Mouse (Mus musculus) G1E (cell line): ENCODE results near the gene Sez6. TPM values are rescaled to one million over a fixed set of nuclear protein-coding genes. Genes with fewer than 3 reads are reported as not detected.

Experiments
- ATAC-seq: 2 replicates; pipeline ENCODE4 v1.8.0; 2016; ENCODE audit warnings: mild to moderate bottlenecking; ENCODE audit not compliant: insufficient number of reproducible peaks, poor library complexity, low FRiP score, severe bottlenecking; ENCODE audit errors: extremely low read depth
- DNase-seq: peaks from one replicate; pipeline ENCODE4 v3.0.0; 2012; ENCODE audit warnings: low spot score
- H3K27me3 ChIP-seq: 2 replicates; pipeline ENCODE4 v1.6.1; 2012; ENCODE audit warnings: mild to moderate bottlenecking, low read length, inconsistent platforms; ENCODE audit not compliant: insufficient read depth
- H3K36me3 ChIP-seq: replicated peaks from 2 replicates; pipeline ENCODE3; 2012; ENCODE audit warnings: mild to moderate bottlenecking, inconsistent platforms
- H3K4me1 ChIP-seq: 2 replicates; pipeline ENCODE4 v1.6.1; 2012; ENCODE audit warnings: low read depth, low read length, inconsistent platforms, mixed read lengths; ENCODE audit not compliant: insufficient read depth
- H3K4me3 ChIP-seq: 2 replicates; pipeline ENCODE4 v1.5.1; 2012; ENCODE audit warnings: low read depth, mild to moderate bottlenecking, inconsistent platforms, low read length, moderate library complexity, mixed read lengths
- H3K9me3 ChIP-seq: replicated peaks from 2 replicates; pipeline ENCODE4 v1.6.1; 2012; ENCODE audit warnings: inconsistent platforms
- CTCF ChIP-seq: IDR thresholded peaks from 2 replicates; pipeline ENCODE4 v1.5.1; 2012; ENCODE audit warnings: low read depth, low read length, inconsistent platforms, mixed read lengths
- GATA1 ChIP-seq: IDR thresholded peaks from 2 replicates; pipeline ENCODE4 v1.6.1; 2012; ENCODE audit warnings: borderline replicate concordance, low read length, inconsistent platforms, mixed read lengths
- GATA2 ChIP-seq: IDR thresholded peaks from 2 replicates; pipeline ENCODE4 v1.6.1; 2012; ENCODE audit warnings: low read depth, low read length, inconsistent platforms, borderline replicate concordance
- POLR2AphosphoS5 ChIP-seq: IDR thresholded peaks from 2 replicates; pipeline ENCODE4 v1.6.1; 2012; ENCODE audit warnings: low read depth, low read length, inconsistent platforms; ENCODE audit not compliant: insufficient replicate concordance
- TAL1 ChIP-seq: conservative IDR thresholded peaks from 2 replicates; pipeline ENCODE4 v1.6.1; 2012; ENCODE audit warnings: low read depth, low read length, inconsistent platforms, mixed read lengths
- polyA plus RNA-seq: library from polyadenylated mRNA; stranded (reverse); fragments of >175 nt; gene quantifications from 2 replicates; pipeline ENCODE4 v1.2.3, GENCODE M21; 2012
- total RNA-seq, 2 experiments: library from RNA; stranded (forward) in 1 of 2; stranded (reverse) in 1 of 2; fragments of 200-1000 nt in 1 of 2; fragments of >200 nt in 1 of 2; fragmentation: Nextera tagmentation in 1 of 2; gene quantifications; 2 replicates each; pipeline ENCODE4 v1.2.3; 2014 to 2017

Sez6 gene
- total and polyA plus RNA-seq, 3 experiments: 0.10 to 0.11 TPM; not detected in 1

- Histone ChIP-seq H3K4me1 (peaks cover 37% of the 10 kb centered on the region), H3K27me3 (peaks cover 20% of the 10 kb centered on the region), H3K9me3 (no peaks in the 10 kb centered on the region), H3K36me3 (peaks cover 27% of the 10 kb centered on the region), H3K4me3 (peak overlapping the region; percentile 93)
- DNase-seq: peak; percentile 87
- ATAC-seq: peak; percentile 85
- TF ChIP-seq GATA2 (no peak), POLR2AphosphoS5 (peak; percentile 55; the same call in 1 of the 2 replicates)
Observed at GRCm38 (mm10) chr11:77981609-77982440, 51.2 kb downstream of the Sez6 start.

GRCm38 (mm10) chr11:77982441-77982905 is 51.9 kb downstream of the Sez6 start, which contains the start of gene Phf12:
Gene Phf12 (plus strand): TSS chr11:77982754.
- peaks cover 37% of the 10 kb centered on the region for H3K4me1 ChIP-seq
- ATAC-seq (peak; percentile 70), DNase-seq (peak; percentile 99)
- peak within 1 kb of the TSS; percentile 93 for H3K4me3 ChIP-seq
- H3K36me3 ChIP-seq: peaks cover 34% of the 10 kb centered on the region
- peaks cover 15% of the 10 kb centered on the region for H3K27me3 ChIP-seq
- no peaks in the 10 kb centered on the region for H3K9me3 ChIP-seq
- TF ChIP-seq GATA2 (no peak), POLR2AphosphoS5 (no peak), CTCF (no peak), GATA1 (no peak), TAL1 (no peak)

DNA sequence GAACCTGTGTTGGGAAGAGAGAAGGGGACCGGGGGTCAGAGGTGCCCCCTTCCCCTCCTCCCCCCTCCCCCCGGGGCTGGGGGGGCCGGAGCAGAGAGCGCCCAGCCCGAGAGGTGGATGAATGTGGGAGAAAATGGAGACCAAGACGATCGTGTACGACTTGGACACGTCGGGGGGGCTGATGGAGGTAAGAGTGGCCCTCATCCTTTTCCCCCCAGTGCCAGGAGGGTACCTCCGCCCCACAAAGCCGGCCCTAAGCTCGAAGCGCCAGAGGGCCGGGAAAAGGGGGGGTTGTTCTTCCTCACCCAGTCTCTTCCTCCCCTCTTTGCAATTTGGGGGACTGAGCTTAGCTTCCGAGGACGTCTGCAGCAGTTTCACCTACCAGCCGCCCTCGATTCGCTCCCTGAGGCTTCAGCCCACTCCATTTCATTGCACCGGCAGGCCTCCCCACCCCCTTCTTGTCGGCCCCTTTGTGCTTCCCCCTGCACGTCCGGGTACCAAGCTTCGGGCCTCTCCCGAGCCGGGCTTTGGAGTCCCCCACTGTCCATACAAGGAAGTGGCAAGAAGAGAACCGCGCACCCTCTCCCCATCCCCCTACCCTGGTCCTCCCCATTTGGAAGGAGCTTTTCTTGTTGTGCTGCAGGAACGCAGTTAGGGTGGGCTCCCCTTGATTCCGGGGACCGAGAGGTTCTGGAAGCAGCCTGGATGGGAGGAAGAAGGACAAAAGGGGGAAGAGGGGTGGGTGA is 52.8 kb downstream of the Sez6 start:
- peaks cover 37% of the 10 kb centered on the region for H3K4me1 ChIP-seq
- H3K9me3 ChIP-seq: no peaks in the 10 kb centered on the region
- H3K27me3 ChIP-seq: peaks cover 6% of the 10 kb centered on the region
- H3K4me3 ChIP-seq: peak overlapping the region; percentile 93
- peaks cover 42% of the 10 kb centered on the region for H3K36me3 ChIP-seq
- DNase-seq (peak; percentile 72), ATAC-seq (no peak)
- TF ChIP-seq TAL1: no peak
- no peak for TF ChIP-seq GATA1
- no peak for TF ChIP-seq CTCF

DNA sequence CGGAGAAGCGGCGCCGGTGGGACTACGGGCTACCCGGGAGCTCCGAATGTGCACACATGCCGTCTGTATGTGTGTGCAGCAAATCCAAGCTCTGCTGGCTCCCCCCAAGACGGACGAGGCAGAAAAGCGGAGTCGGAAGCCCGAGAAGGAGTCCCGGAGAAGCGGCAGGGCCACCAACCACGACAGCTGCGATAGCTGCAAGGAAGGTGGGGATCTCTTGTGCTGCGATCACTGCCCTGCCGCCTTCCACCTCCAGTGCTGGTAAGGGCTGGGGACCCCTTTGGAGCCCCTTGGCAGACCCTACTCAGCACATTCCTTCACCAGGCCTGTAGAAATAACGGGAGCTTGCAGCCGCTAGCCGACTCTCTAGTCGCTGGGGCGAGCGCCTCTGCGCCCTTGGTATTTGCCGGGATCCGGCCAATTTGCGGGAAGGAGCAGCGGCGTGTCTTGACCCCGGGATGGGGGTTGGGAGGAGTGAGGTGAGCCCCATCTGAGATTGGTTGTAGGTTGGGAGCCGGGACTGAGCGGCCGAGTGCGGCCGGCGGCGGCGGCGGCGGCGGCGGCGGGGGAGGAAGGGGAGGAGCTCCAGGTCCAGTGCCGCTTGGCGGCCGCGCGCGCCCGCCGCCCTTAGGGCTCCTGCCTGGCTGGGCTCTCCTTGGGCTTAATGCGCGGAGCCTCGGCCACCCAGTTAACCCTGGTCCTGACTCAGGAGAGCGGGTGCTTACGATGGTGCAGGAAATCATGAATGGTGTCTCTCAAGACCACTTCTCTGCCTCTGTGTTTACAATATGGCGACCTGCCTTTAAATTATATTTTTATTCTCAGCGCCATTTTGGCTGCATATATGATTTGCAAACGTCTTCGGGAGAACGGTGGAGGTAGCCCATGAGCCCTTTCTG is 53.6 kb downstream of the Sez6 start:
- TF ChIP-seq GATA2 (no peak), POLR2AphosphoS5 (no peak), TAL1 (no peak), GATA1 (no peak), CTCF (no peak)
- peak overlapping the region; percentile 93 for H3K4me3 ChIP-seq
- peaks cover 50% of the 10 kb centered on the region for H3K36me3 ChIP-seq
- peaks cover 38% of the 10 kb centered on the region for H3K4me1 ChIP-seq
- no peak for ATAC-seq
- H3K27me3 ChIP-seq: 0 out of 2 replicates have a peak, but pooled peaks cover under 1% of the 10 kb centered on the region
- H3K9me3 ChIP-seq: no peaks in the 10 kb centered on the region
- DNase-seq: peak; percentile 51

- H3K4me3 ChIP-seq: peak overlapping the region; percentile 93
- no peaks in the 10 kb centered on the region for H3K9me3 ChIP-seq
- H3K36me3 ChIP-seq: peaks cover 55% of the 10 kb centered on the region
- DNase-seq (peak; percentile 19), ATAC-seq (no peak)
- no peaks in the 10 kb centered on the region for H3K27me3 ChIP-seq
- TF ChIP-seq POLR2AphosphoS5: no peak
- TF ChIP-seq CTCF: no peak
- no peak for TF ChIP-seq GATA2
- no peak for TF ChIP-seq GATA1
- no peak for TF ChIP-seq TAL1
- H3K4me1 ChIP-seq: peaks cover 39% of the 10 kb centered on the region
Observed at GRCm38 (mm10) chr11:77984836-77985231, 54.2 kb downstream of the Sez6 start.

GRCm38 (mm10) chr11:77985541-77986065 is 55.0 kb downstream of the Sez6 start:
- Histone ChIP-seq H3K4me3 (peak overlapping the region; percentile 93; the same call in 1 of the 2 replicates), H3K4me1 (peaks cover 37% of the 10 kb centered on the region), H3K27me3 (no peaks in the 10 kb centered on the region), H3K36me3 (peaks cover 63% of the 10 kb centered on the region), H3K9me3 (no peaks in the 10 kb centered on the region)
- ATAC-seq (no peak), DNase-seq (no peak)
- no peak for TF ChIP-seq TAL1
